Mouse (Mus musculus) midbrain, embryonic 10.5 days (tissue): Measurements from ENCODE around the gene Pold3. TPM values are rescaled to one million over a fixed set of nuclear protein-coding genes. Genes with fewer than 3 reads are reported as not detected.

Experiments used
- DNase-seq: peaks from one replicate; pipeline ENCODE4 v3.0.0-alpha.2; 2017; ENCODE audit warnings: low spot score
- H3K27ac ChIP-seq: fragments of 300-500 bp; sonication (generic); replicated peaks from 2 replicates; pipeline ENCODE4 v1.5.1; 2016; ENCODE audit warnings: mild to moderate bottlenecking
- H3K27me3 ChIP-seq: fragments of 300-500 bp; sonication (generic); 2 replicates; pipeline ENCODE4 v1.6.1; 2016; ENCODE audit warnings: low read depth, mild to moderate bottlenecking; ENCODE audit not compliant: poor library complexity, severe bottlenecking
- H3K36me3 ChIP-seq: fragments of 300-500 bp; sonication (generic); 2 replicates; pipeline ENCODE4 v1.6.1; 2016; ENCODE audit warnings: mild to moderate bottlenecking, moderate library complexity
- H3K4me1 ChIP-seq: fragments of 300-500 bp; sonication (generic); 2 replicates; pipeline ENCODE4 v1.6.1; 2016
- H3K4me3 ChIP-seq: fragments of 300-500 bp; sonication (generic); 2 replicates; pipeline ENCODE4 v1.5.1; 2016; ENCODE audit warnings: mild to moderate bottlenecking, moderate library complexity
- H3K9me3 ChIP-seq: fragments of 300-500 bp; sonication (generic); replicated peaks from 2 replicates; pipeline ENCODE4 v1.6.1; 2016; ENCODE audit warnings: mild to moderate bottlenecking
- WGBS: fragments of 180-500 bp; shearing (Covaris S2); methylation state at CpG from one replicate; pipeline ENCODE4 v1.1.7; 2016; 5-methylcytosine and 5-hydroxymethylcytosine counted together
- polyA plus RNA-seq: library from polyadenylated mRNA; unstranded; fragments of >200 nt; fragmentation: Nextera tagmentation; extraction: Ambion mirVana; gene quantifications from 2 replicates; pipeline ENCODE4 v1.2.1, GENCODE M21; 2016

The Pold3 gene
- polyA plus RNA-seq, 1 experiment from 2014 or later, result 114 TPM

- H3K27ac ChIP-seq, result no peak overlapping the region
- no peak for DNase-seq
- H3K4me1 ChIP-seq, result peaks cover 19% of the 10 kb centered on the region
- H3K27me3 ChIP-seq, result peaks cover 16% of the 10 kb centered on the region
- 86% methylated on average over 5 of the region's 5 CpGs for WGBS
- H3K9me3 ChIP-seq, result no peaks in the 10 kb centered on the region
- no peak overlapping the region for H3K4me3 ChIP-seq
- H3K36me3 ChIP-seq, result no peaks in the 10 kb centered on the region
Observed at GRCm38 (mm10) chr7:100043096-100043495, 78.3 kb downstream of the Pold3 start.

DNA sequence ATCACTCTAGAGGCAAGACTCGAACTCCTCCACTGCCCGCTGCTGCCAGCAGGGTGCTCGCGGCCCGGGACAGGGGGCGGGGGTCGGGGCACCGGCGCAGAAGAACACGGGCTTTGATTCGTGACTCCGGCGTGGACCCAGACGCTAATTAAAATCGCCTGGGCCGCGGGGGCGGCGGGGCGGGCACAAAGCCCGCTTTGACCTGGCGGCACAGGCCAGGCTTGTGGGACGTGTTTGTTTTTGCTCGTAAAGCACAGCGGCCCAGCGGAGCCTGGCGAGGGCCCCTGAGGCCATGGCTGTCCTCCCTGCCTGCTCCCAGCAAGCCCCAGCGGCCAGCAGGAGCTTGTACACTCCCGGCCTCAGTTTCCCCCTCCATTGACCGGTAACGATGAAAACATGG lies 79.2 kb downstream of the Pold3 start:
- 10% methylated on average over 31 of the region's 31 CpGs for WGBS
- H3K4me3 ChIP-seq, result peak overlapping the region; percentile 39
- peak; percentile 39 for DNase-seq
- peaks cover 19% of the 10 kb centered on the region for H3K4me1 ChIP-seq
- no peaks in the 10 kb centered on the region for H3K9me3 ChIP-seq
- no peaks in the 10 kb centered on the region for H3K36me3 ChIP-seq
- peak overlapping the region; percentile 23; the same call in 1 of the 2 replicates for H3K27ac ChIP-seq
- peaks cover 16% of the 10 kb centered on the region for H3K27me3 ChIP-seq

DNA sequence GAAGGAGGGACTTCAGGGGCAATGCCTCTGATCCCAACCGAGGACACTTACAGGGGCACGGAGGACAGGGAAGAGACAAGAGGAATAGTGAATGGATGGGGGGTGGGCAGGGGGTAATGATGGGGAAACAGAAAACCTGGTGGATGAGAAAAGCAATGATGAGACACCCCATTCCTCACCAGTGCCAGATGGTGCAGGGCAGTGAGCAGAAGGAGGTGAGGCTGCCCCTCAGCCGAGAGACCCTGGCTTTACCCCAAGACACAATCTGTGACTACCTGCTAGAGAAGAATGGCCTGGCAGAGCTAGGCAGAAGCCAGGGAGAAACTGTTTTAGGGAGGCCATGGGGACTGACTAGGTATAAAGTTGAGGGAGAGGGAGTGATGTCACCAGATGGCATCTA lies 84.9 kb downstream of the Pold3 start:
- 85% methylated on average over 3 of the region's 3 CpGs for WGBS
- Histone ChIP-seq H3K27ac (no peak overlapping the region), H3K4me3 (no peak overlapping the region), H3K4me1 (peaks cover under 1% of the 10 kb centered on the region), H3K36me3 (no peaks in the 10 kb centered on the region), H3K27me3 (peaks cover under 1% of the 10 kb centered on the region; the same call in 1 of the 2 replicates), H3K9me3 (no peaks in the 10 kb centered on the region)
- DNase-seq, result no peak

- no peaks in the 10 kb centered on the region for H3K4me1 ChIP-seq
- H3K27me3 ChIP-seq, result no peaks in the 10 kb centered on the region
- WGBS, result 91% methylated on average over 7 of the region's 7 CpGs
- no peaks in the 10 kb centered on the region for H3K36me3 ChIP-seq
- no peak for DNase-seq
- no peaks in the 10 kb centered on the region for H3K9me3 ChIP-seq
- H3K4me3 ChIP-seq, result no peak overlapping the region
- H3K27ac ChIP-seq, result no peak overlapping the region
Observed at GRCm38 (mm10) chr7:100036050-100036449, 85.3 kb downstream of the Pold3 start.

DNA sequence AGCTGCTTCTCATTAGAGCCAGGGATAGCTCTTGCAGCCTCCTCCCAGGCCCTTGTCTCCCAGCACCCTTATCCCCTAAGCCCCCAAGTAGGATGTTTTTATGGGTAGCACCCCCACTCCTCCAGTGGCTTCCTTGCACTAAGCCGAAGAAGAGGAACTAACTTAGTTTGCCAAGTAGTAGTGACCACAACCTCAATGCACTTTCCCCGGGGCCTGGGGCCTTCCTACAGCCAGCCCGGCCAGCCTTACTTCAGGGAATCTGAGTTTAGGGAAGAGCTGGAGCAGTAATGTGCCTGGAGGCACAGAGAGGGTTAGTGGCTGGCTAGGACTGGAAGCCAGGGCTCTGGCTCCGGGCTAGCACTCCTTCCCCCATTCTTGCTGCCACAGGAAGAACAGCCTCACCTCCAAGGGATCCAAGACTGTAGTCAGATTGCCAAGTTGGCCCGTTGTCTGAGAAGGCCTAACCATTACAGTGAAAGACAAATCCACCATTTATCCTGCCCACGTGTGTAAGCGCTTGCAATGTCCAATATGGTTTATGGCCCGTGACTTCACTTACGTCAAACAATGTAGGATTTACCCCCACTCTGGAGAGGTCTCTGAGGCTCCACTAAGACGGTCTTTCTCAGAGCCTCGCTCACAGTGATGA lies 86.4 kb downstream of the Pold3 start:
- no peak for DNase-seq
- Histone ChIP-seq H3K27ac (no peak overlapping the region), H3K4me1 (no peaks in the 10 kb centered on the region), H3K4me3 (no peak overlapping the region), H3K9me3 (no peaks in the 10 kb centered on the region), H3K27me3 (no peaks in the 10 kb centered on the region), H3K36me3 (no peaks in the 10 kb centered on the region)
- 91% methylated on average over 11 of the region's 11 CpGs for WGBS

- Histone ChIP-seq H3K27ac (no peak overlapping the region), H3K9me3 (no peaks in the 10 kb centered on the region), H3K36me3 (no peaks in the 10 kb centered on the region), H3K4me1 (no peaks in the 10 kb centered on the region), H3K27me3 (no peaks in the 10 kb centered on the region), H3K4me3 (no peak overlapping the region)
- WGBS, result 64% methylated on average over 5 of the region's 5 CpGs
- DNase-seq, result no peak
Observed at GRCm38 (mm10) chr7:100033672-100034071, 87.7 kb downstream of the Pold3 start.

Other genes starting within 250 kb of the Pold3 start
- gene Rnf169, start 141.1 kb downstream of the Pold3 start, polyA plus RNA-seq, result 4.0 and 4.5 TPM in 2 replicates
- gene Chrdl2, start 115.4 kb downstream of the Pold3 start, polyA plus RNA-seq, result 0.14 and 0.16 TPM in 2 replicates
- gene Lipt2, start 37.7 kb upstream of the Pold3 start, polyA plus RNA-seq, result 20.7 and 23.4 TPM in 2 replicates
- gene Kcne3, start 54.9 kb upstream of the Pold3 start, polyA plus RNA-seq, result 2.9 and 6.7 TPM in 2 replicates
- 4.5 and 7.3 TPM in 2 replicates for gene Pgm2l1, start 105.8 kb upstream of the Pold3 start, polyA plus RNA-seq
- 1.4 and 3.1 TPM in 2 replicates for gene P4ha3, start 164.0 kb upstream of the Pold3 start, polyA plus RNA-seq